Mouse (Mus musculus) CH12F3 (cell line): Measurements from ENCODE around the gene Cyb5d2.

Experiments used
- in situ Hi-C: fragments of 300-500 bp; cut with MboI; formaldehyde crosslinking; loops from 2 replicates; pipeline ENCODE4 v1.14.3; 2020; ENCODE audit warnings: low sequenced_read_pairs

Gene Cyb5d2

GRCm38 (mm10) chr11:72795455-72796295, at the start of gene Cyb5d2, which contains the start of gene Zzef1:
Gene Cyb5d2, minus strand, starts transcription at chr11:72796142.
Gene Zzef1, plus strand, starts transcription at chr11:72796226.
- in situ Hi-C loops = no loop called here

DNA sequence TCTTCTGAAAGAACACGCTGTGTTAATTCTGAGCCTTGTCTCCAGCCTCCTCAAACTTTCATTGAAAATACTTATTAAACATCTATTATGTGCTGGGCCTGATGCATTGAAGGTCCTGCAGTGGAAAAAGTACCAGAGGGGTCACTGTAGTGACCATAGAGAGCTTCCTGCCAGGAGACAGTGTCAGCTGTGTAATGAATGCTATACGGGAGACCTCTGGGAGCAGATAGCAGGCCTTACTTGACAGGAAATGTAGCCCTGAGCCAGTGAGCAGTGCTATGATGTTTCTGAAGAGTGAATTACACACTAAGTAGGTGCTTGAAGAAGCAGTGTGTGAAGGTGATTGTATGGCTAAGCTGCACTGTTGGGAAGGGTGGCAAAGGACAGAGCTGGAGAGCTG, 49.6 kb upstream of the Cyb5d2 start:
- in situ Hi-C loops = no loop called here

DNA sequence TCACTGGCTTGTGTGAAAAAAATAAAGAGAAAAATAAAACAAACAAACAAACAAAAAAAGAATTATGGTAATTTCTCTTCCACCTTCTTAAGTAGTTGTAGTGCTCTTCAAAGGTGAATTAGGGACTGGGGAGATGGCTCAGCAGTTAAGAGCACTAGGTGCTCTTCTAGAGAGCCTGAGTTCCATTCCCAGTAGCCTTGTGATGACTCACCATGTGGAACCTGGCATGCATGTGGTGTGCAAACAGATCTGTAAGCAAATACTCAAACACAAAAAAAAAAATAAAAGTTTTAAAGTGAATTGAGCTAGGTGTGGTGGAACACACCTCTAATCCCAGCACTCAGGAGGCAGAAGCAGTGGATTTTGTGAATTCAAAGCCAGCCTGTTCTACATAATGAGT, 47.6 kb upstream of the Cyb5d2 start:
- in situ Hi-C loops = no loop called here

DNA sequence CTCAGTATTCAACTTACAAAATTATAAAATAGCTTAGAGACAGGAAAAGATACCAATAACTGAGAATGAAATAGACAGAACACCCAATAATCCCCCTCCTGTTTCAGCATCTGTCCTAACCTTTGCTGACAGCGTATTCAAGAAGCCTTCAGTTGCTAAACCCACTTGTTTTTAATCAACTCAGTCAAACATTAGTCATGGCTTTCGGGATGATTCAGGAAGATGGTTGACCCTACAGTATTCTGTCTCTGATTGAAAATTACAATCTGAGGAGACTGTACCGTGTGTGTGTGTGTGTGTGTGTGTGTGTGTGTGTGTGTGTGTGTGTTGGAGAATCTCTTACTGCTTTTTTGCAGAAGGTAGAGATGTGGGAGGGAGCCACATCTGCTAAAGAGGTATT, 46.8 kb upstream of the Cyb5d2 start:
- in situ Hi-C loops = no loop called here

- in situ Hi-C loops = no loop called here
Measured at GRCm38 (mm10) chr11:72829869-72830268, 33.9 kb upstream of the Cyb5d2 start.

DNA sequence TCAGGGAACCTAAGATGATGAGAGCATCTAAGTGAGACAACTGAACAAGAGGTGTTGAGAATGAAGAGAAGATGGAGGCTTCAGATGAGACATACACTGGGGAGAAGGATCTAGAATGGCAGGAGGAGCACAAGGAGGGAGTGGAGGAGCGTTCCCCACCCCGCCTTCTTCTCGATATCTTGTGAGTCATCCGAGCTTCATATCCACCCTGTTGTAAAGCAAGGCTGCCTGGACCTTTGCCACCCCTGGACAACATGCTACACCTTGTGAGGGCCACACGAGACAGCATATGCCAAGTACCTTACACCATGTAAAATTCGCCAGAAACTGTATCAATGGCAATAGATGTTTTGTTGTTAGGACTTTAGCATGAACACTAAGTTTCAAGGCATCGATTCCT, 25.1 kb upstream of the Cyb5d2 start:
- in situ Hi-C loops = no loop called here

- in situ Hi-C loops = no loop called here
Measured at GRCm38 (mm10) chr11:72818067-72818466, 22.1 kb upstream of the Cyb5d2 start.

- in situ Hi-C loops = no loop called here
Measured at GRCm38 (mm10) chr11:72816859-72817258, 20.9 kb upstream of the Cyb5d2 start.

DNA sequence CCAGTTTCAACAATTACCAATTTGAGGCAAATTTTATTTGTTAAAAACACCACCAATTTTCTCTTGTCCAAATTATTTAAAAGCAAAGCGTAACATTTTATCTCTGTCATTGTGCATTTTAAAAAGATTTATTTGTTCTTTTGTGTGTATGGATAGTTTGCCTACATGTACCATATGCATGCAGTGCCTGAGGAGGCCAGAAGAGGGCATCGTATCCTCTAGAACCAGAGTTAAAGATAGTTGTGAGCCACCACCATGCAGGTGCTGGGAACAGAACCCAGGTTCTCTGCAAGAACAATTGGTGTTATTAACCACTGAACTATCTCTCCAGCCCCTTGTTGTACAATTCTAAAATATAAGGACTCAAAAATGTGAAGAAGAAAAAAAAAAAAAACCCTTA, 18.2 kb upstream of the Cyb5d2 start:
- in situ Hi-C loops = no loop called here

GRCm38 (mm10) chr11:72813687-72814086, 17.7 kb upstream of the Cyb5d2 start:
- in situ Hi-C loops = no loop called here

GRCm38 (mm10) chr11:72807992-72808391, 12.1 kb upstream of the Cyb5d2 start:
- in situ Hi-C loops = no loop called here

DNA sequence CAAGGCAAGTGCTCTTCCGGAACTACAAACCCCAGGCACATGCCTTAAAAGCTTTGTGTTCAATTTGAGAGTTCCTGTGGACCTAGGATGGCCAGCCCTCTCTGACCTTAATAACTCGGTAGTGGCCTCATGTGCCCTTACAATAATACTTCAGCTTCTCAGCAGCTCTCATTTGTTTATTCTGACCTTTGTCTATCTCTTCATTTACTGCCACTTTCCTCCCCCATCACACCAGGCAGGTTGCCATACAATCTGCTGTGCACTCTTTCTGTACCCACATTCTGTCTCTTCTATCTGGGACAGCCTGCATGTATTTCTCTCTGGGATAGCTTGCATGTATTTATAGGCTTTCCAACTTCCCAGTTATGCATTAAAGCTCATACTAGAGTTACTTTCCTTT, 10.6 kb upstream of the Cyb5d2 start:
- in situ Hi-C loops = no loop called here

DNA sequence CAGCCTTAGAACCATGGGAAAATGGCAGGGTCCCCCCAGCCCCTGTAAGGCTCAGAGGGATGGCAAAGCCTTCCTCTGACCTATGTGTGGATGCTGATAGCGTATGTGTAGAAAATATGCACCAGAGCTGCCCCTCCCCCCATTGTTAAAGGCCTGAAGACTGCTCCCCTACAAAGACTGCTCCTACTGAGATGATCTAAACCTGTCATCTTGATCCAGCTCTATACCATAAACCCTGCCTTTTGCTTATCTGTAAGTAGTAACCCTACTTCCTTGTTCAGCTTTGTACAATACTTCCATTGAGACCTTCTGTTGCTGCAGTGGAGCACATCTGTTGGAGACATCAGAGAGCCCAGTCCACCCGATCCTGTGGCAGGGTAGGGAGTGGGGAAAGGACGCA, 9.3 kb upstream of the Cyb5d2 start:
- in situ Hi-C loops = no loop called here

DNA sequence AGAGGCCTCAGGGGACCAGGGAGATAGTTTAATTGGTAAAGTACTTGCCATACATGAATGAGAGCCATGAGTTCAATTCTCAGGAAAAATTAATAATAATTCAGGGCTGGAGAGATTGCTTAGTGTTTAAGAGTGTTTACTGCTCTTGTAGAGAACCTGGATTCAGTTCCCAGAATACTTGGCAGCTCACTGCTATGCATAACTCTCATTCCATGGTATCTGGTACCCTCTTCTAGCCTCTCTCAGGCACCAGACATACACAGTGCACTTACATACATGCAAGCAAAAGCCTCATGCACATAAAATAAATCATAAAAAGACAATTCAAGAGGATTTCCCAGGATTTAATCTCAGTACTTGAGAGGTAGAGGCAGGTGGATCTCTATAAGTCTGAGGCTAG, 8.6 kb upstream of the Cyb5d2 start:
- in situ Hi-C loops = no loop called here

DNA sequence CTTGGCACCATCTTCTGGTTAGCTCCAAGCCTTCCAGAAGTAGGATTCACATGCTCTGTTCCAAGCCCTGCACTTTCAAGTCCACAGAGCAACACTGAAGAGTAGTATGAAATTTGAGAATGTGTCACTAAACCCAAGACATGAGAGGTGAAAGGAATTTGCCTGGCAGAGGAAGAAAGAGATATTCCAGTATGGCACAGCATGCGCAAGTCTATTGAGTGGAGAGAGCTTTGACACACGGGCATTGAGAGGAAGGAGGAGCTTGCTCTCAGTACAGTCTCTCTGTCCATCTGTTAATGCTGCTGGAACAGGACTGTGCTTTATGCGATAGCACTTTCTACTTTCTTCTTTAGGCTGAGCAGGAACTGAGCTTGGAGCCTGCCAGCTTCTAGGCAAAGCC, 7.1 kb upstream of the Cyb5d2 start:
- in situ Hi-C loops = no loop called here

GRCm38 (mm10) chr11:72801182-72801581, 5.2 kb upstream of the Cyb5d2 start:
- in situ Hi-C loops = no loop called here

GRCm38 (mm10) chr11:72798112-72798511, 2.2 kb upstream of the Cyb5d2 start:
- in situ Hi-C loops = no loop called here

- in situ Hi-C loops = no loop called here
Measured at GRCm38 (mm10) chr11:72796773-72797338, 914 bp upstream of the Cyb5d2 start.

- in situ Hi-C loops = no loop called here
Measured at GRCm38 (mm10) chr11:72796296-72796687, 350 bp upstream of the Cyb5d2 start.

- in situ Hi-C loops = no loop called here
Measured at GRCm38 (mm10) chr11:72795149-72795454, 840 bp downstream of the Cyb5d2 start.

DNA sequence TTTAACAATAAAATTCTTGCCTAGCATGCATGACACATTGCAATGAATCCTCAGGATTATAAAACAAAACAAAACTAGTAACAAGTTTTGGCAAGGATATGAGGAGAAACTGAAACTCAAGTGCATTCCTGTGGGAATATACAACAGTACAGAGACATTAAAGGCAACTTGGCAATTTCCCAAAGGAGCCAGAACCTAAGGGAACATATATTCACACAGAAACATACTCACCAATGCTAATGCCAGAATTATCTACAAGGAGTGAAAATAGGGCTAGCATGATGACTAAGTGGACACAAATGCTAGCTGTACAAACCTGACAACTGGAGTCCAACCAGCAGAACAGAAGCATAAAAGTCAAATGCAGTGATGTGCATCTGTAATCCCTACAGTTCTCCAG, 3.9 kb downstream of the Cyb5d2 start:
- in situ Hi-C loops = no loop called here

GRCm38 (mm10) chr11:72782503-72782902, 13.4 kb downstream of the Cyb5d2 start:
- in situ Hi-C loops = no loop called here

DNA sequence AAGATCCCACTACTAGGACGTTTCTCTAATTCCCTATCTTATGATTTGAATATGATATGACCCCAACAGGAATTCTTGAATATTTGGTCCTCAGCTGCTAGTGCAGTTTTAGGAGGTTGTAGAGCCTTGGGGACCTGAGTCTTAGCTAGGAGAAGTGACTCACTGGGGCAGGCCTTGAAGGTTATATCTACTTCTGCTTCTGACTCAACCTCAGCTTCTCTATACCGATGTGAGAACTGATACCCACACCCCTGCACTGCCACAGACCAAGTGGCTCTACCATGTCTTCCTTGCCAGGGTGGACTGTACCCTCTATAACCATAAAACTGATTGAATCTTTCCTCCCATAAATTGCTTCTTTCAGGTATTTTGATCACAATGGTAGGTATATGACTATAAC, 13.8 kb downstream of the Cyb5d2 start:
- in situ Hi-C loops = no loop called here
